Mouse (Mus musculus) lung, postnatal 0 days (tissue): Measurements from ENCODE around the gene Mprip.
"Not testable (repeated sequence)": the region's sequence is repeated elsewhere in the genome, so short reads cannot be mapped to it uniquely, and the experiment has no call there.

Experiments used
- CTCF ChIP-seq: IDR thresholded peaks from 2 replicates; pipeline ENCODE4 v1.5.1; 2016; ENCODE audit warnings: antibody characterized with exemption, mild to moderate bottlenecking
- EP300 ChIP-seq: IDR thresholded peaks from 2 replicates; pipeline ENCODE4 v1.6.1; 2016; ENCODE audit warnings: antibody characterized with exemption, mild to moderate bottlenecking, control low read depth

DNA sequence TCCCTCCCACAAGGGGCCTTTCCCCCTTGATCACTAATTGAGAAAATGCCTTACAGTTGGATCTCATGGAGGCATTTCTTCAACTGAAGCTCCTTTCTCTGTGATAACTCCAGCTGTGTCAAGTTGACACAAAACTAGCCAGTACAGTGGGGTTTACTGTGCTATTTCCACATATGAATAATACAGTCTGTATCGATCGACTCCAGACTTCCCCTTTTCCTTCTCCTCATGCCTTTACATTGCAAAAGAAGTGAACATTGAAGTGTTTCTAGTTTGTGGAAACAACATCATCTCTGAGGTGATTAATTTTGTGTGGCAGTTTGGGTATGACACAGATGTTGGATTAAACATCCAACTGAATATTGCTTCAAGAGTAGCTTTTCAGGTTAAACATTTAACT, 44.1 kb upstream of the Mprip start:
- not testable (repeated sequence) for TF ChIP-seq CTCF, EP300
